Mouse (Mus musculus): ENCODE results near the gene Cnot10.

The Cnot10 gene

GRCm38 (mm10) chr9:114578646-114579045 is 61.3 kb downstream of the Cnot10 start:
- DNase-seq (ENCODE audit: low read depth), result no peak

- no peak for DNase-seq (ENCODE audit: low read depth)
Observed at GRCm38 (mm10) chr9:114576001-114576400, 64.0 kb downstream of the Cnot10 start.

- DNase-seq (ENCODE audit: low read depth), result no peak
Observed at GRCm38 (mm10) chr9:114573528-114573927, 66.5 kb downstream of the Cnot10 start.

- DNase-seq (ENCODE audit: low read depth), result no peak
Observed at GRCm38 (mm10) chr9:114568682-114569474, 71.1 kb downstream of the Cnot10 start.

- no peak for DNase-seq (ENCODE audit: low read depth)
Observed at GRCm38 (mm10) chr9:114564667-114565066, 75.3 kb downstream of the Cnot10 start.

GRCm38 (mm10) chr9:114563761-114564606 is 76.0 kb downstream of the Cnot10 start, which contains the start of gene Trim71:
Gene Trim71, minus strand, starts transcription at chr9:114564369.
- no peak for DNase-seq (ENCODE audit: low read depth)

GRCm38 (mm10) chr9:114562919-114563751 is 76.8 kb downstream of the Cnot10 start:
- DNase-seq (ENCODE audit: low read depth), result no peak

GRCm38 (mm10) chr9:114562031-114562918 is 77.7 kb downstream of the Cnot10 start:
- DNase-seq (ENCODE audit: low read depth), result no peak

GRCm38 (mm10) chr9:114561671-114561971 is 78.4 kb downstream of the Cnot10 start:
- no peak for DNase-seq (ENCODE audit: low read depth)

- DNase-seq (ENCODE audit: low read depth), result no peak
Observed at GRCm38 (mm10) chr9:114560771-114561670, 79.0 kb downstream of the Cnot10 start.

- DNase-seq (ENCODE audit: low read depth), result no peak
Observed at GRCm38 (mm10) chr9:114560141-114560540, 79.8 kb downstream of the Cnot10 start.

- DNase-seq (ENCODE audit: low read depth), result no peak
Observed at GRCm38 (mm10) chr9:114557086-114557485, 82.9 kb downstream of the Cnot10 start.

GRCm38 (mm10) chr9:114556276-114556855 is 83.6 kb downstream of the Cnot10 start:
- no peak for DNase-seq (ENCODE audit: low read depth)

GRCm38 (mm10) chr9:114554355-114554979 is 85.5 kb downstream of the Cnot10 start:
- no peak for DNase-seq (ENCODE audit: low read depth)

- no peak for DNase-seq (ENCODE audit: low read depth)
Observed at GRCm38 (mm10) chr9:114553828-114554227, 86.2 kb downstream of the Cnot10 start.

- DNase-seq (ENCODE audit: low read depth), result no peak
Observed at GRCm38 (mm10) chr9:114550033-114550432, 90.0 kb downstream of the Cnot10 start.

GRCm38 (mm10) chr9:114549117-114549516 is 90.9 kb downstream of the Cnot10 start:
- DNase-seq (ENCODE audit: low read depth), result no peak

GRCm38 (mm10) chr9:114548496-114548895 is 91.5 kb downstream of the Cnot10 start:
- no peak for DNase-seq (ENCODE audit: low read depth)

- no peak for DNase-seq (ENCODE audit: low read depth)
Observed at GRCm38 (mm10) chr9:114547643-114548077, 92.3 kb downstream of the Cnot10 start.
